Mouse (Mus musculus) heart, postnatal 0 days (tissue): ENCODE measurements around the gene Olfml1. TPM values are rescaled to one million over a fixed set of nuclear protein-coding genes. Genes with fewer than 3 reads are reported as not detected.

Experiments used
- ATAC-seq: fragments of 200-750 bp; cut with Nextera tagmentation; 2 replicates; pipeline ENCODE4 v1.8.0; 2017; ENCODE audit warnings: low read depth, moderate number of reproducible peaks, moderate library complexity; ENCODE audit not compliant: insufficient read depth
- DNase-seq: peaks from one replicate; pipeline ENCODE4 v3.0.0-alpha.2; 2016; ENCODE audit warnings: low spot score
- H3K27ac ChIP-seq: fragments of 300-500 bp; sonication (generic); 2 replicates; pipeline ENCODE4 v1.5.1; 2014; ENCODE audit warnings: low read depth, mild to moderate bottlenecking
- H3K27me3 ChIP-seq: fragments of 300-500 bp; sonication (generic); 2 replicates; pipeline ENCODE4 v1.6.1; 2014; ENCODE audit warnings: low read length, mixed read lengths; ENCODE audit not compliant: control insufficient read depth, insufficient read depth
- H3K36me3 ChIP-seq: fragments of 300-500 bp; sonication (generic); replicated peaks from 2 replicates; pipeline ENCODE4 v1.6.1; 2014; ENCODE audit warnings: low read length, mixed read lengths; ENCODE audit not compliant: control insufficient read depth, insufficient read depth
- H3K4me1 ChIP-seq: fragments of 300-500 bp; sonication (generic); 2 replicates; pipeline ENCODE4 v1.6.1; 2014; ENCODE audit warnings: antibody characterized with exemption; ENCODE audit not compliant: control insufficient read depth, insufficient read depth
- H3K4me2 ChIP-seq: fragments of 300-500 bp; sonication (generic); 2 replicates; pipeline ENCODE4 v1.6.1; 2014; ENCODE audit warnings: low read depth, mild to moderate bottlenecking, low read length, moderate library complexity
- H3K4me3 ChIP-seq: fragments of 300-500 bp; sonication (generic); 2 replicates; pipeline ENCODE4 v1.5.1; 2014; ENCODE audit warnings: low read depth, low read length
- H3K9ac ChIP-seq: fragments of 300-500 bp; sonication (generic); replicated peaks from 2 replicates; pipeline ENCODE4 v1.6.1; 2014; ENCODE audit warnings: low read depth, low read length, mixed read lengths
- H3K9me3 ChIP-seq: fragments of 300-500 bp; sonication (generic); replicated peaks from 2 replicates; pipeline ENCODE4 v1.6.1; 2016; ENCODE audit warnings: low read length; ENCODE audit not compliant: control insufficient read depth
- CTCF ChIP-seq: IDR thresholded peaks from 2 replicates; pipeline ENCODE4 v1.5.1; 2016; ENCODE audit warnings: antibody characterized with exemption, control low read depth, low read depth
- EP300 ChIP-seq: IDR thresholded peaks from 2 replicates; pipeline ENCODE4 v1.6.1; 2016; ENCODE audit warnings: antibody characterized with exemption, low read depth
- WGBS: fragments of 180-500 bp; shearing (Covaris S2); extraction: QIAGEN DNeasy Blood & Tissue Kit; methylation state at CpG from one replicate; pipeline ENCODE4 v1.1.7; 2014; 5-methylcytosine and 5-hydroxymethylcytosine counted together
- polyA plus RNA-seq: library from polyadenylated mRNA; unstranded; fragments of >200 nt; fragmentation: Nextera tagmentation; extraction: Ambion mirVana; gene quantifications from 2 replicates; pipeline ENCODE4 v1.2.1, GENCODE M21; 2015
- total RNA-seq: library from RNA; depleted of rRNA; stranded (reverse); fragments of >200 nt; gene quantifications from 2 replicates; pipeline ENCODE4 v1.2.3, GENCODE M21; 2014; ENCODE audit warnings: low replicate concordance

The Olfml1 gene
- total and polyA plus RNA-seq, 2 experiments from 2014 or later = 2.9 to 5.1 TPM

DNA sequence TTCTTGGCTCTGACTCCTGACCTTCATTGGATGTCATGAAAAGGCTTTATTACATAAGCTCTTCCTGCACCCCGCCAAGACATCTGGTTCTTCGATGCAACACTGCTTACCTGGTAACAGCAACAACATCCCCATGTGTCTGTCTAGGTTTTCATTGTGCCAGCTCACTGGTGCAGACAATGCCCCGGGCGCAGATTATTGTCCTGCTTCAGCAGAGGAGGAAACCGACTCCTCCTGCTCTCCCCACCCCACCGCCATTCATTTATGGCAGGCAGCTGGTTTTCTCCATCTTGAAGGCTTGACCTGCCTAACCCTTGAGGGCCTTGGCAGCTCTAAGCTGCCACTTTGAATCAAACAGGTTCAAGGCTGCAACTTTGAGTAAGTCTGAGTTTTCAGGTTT is 35.7 kb downstream of the Olfml1 start:
- Histone ChIP-seq H3K36me3 (no peaks in the 10 kb centered on the region), H3K4me1 (no peaks in the 10 kb centered on the region), H3K27me3 (no peaks in the 10 kb centered on the region), H3K4me2 (no peak overlapping the region), H3K27ac (no peak overlapping the region), H3K9me3 (no peaks in the 10 kb centered on the region), H3K9ac (no peak overlapping the region), H3K4me3 (no peak overlapping the region)
- ATAC-seq (no peak), DNase-seq (no peak)
- WGBS = 82% methylated on average over 6 of the region's 6 CpGs
- TF ChIP-seq CTCF (no peak), EP300 (no peak)

DNA sequence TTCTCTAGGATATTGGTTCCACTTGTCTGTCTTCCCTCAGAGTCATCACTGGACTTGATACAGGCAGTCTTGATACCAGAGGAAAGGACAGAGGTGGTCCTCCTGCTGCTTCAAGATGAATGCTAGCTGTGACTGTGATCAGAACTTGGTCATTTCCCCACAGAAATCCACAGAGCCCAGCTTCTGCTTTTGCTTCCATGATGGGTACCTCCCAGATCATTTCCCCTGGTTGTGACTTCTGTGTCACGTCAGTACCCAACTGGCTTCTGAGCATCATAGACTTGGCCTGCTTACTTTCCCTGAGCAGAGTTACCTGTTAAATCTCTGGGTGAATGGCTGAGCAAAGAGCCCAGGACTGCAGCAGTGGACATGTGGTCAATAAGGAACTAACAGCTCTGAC is 40.5 kb downstream of the Olfml1 start:
- no peak overlapping the region for H3K27ac ChIP-seq
- H3K9me3 ChIP-seq = no peaks in the 10 kb centered on the region
- no peak for ATAC-seq
- no peak overlapping the region for H3K4me2 ChIP-seq
- H3K36me3 ChIP-seq = no peaks in the 10 kb centered on the region
- 84% methylated on average over 1 of the region's 1 CpGs for WGBS
- no peak overlapping the region for H3K9ac ChIP-seq
- TF ChIP-seq CTCF (no peak), EP300 (no peak)
- no peaks in the 10 kb centered on the region for H3K4me1 ChIP-seq
- no peak overlapping the region for H3K4me3 ChIP-seq
- no peaks in the 10 kb centered on the region for H3K27me3 ChIP-seq
- no peak for DNase-seq

DNA sequence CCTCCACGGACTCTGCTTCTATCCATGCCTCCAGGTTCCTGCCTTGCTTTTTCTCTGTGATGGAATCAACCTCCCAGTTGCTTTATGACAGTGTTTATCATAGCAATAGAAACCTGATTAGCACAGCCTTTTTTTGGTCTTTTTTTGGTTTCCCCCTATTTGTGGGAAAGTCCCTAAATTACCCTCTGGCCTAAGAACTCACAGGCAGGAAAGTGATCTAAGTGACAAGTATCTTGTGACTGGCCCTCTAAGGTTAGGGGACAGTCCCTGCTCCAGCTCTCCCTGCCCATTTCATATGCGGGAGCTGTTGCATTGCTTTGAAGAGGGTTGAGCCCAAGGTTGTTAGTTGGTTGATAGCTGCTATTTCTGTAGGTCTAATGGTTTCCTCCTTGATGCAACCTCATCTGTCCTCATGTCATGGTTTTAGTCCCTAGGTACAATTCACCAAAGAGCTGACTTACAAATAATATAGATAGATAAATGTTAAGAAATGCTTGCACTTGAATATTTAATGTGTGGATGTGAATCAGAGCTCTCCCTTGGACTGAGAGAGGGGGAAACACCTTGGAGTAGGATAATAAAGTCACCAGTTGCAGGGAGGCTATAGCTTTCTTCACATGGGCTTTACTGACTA is 42.5 kb downstream of the Olfml1 start:
- H3K4me1 ChIP-seq = no peaks in the 10 kb centered on the region
- H3K4me3 ChIP-seq = no peak overlapping the region
- no peaks in the 10 kb centered on the region for H3K27me3 ChIP-seq
- no peaks in the 10 kb centered on the region for H3K9me3 ChIP-seq
- no peaks in the 10 kb centered on the region for H3K36me3 ChIP-seq
- no peak overlapping the region for H3K4me2 ChIP-seq
- WGBS = 78% methylated on average over 2 of the region's 2 CpGs
- H3K27ac ChIP-seq = no peak overlapping the region
- ATAC-seq = no peak
- no peak overlapping the region for H3K9ac ChIP-seq
- no peak for TF ChIP-seq CTCF
- no peak for TF ChIP-seq EP300
- no peak for DNase-seq

DNA sequence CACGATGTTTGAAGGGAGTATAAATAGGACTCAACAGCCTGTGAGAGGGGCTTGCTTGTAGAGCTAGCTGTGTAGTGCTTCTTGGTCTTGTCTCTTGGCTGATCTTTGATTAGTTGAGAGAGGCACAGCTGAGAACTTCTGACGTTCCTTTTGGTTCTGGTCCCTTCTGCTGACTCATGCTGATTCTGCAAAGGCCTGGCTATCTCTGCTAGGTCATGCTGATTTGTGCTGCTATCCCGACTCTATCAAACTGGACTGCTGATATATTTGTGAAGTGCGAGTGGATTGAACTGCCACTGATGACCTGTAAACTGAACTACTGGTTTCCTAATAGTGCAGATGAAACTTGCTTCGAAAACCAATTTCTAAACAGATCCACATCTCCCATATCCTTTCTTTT is 43.6 kb downstream of the Olfml1 start:
- H3K4me2 ChIP-seq = no peak overlapping the region
- no peak overlapping the region for H3K9ac ChIP-seq
- TF ChIP-seq EP300 = no peak
- no peak for TF ChIP-seq CTCF
- H3K36me3 ChIP-seq = no peaks in the 10 kb centered on the region
- H3K9me3 ChIP-seq = no peaks in the 10 kb centered on the region
- no peaks in the 10 kb centered on the region for H3K27me3 ChIP-seq
- no peak overlapping the region for H3K4me3 ChIP-seq
- no peak for DNase-seq
- ATAC-seq = no peak
- H3K4me1 ChIP-seq = no peaks in the 10 kb centered on the region
- 63% methylated on average over 5 of the region's 5 CpGs for WGBS
- H3K27ac ChIP-seq = no peak overlapping the region

DNA sequence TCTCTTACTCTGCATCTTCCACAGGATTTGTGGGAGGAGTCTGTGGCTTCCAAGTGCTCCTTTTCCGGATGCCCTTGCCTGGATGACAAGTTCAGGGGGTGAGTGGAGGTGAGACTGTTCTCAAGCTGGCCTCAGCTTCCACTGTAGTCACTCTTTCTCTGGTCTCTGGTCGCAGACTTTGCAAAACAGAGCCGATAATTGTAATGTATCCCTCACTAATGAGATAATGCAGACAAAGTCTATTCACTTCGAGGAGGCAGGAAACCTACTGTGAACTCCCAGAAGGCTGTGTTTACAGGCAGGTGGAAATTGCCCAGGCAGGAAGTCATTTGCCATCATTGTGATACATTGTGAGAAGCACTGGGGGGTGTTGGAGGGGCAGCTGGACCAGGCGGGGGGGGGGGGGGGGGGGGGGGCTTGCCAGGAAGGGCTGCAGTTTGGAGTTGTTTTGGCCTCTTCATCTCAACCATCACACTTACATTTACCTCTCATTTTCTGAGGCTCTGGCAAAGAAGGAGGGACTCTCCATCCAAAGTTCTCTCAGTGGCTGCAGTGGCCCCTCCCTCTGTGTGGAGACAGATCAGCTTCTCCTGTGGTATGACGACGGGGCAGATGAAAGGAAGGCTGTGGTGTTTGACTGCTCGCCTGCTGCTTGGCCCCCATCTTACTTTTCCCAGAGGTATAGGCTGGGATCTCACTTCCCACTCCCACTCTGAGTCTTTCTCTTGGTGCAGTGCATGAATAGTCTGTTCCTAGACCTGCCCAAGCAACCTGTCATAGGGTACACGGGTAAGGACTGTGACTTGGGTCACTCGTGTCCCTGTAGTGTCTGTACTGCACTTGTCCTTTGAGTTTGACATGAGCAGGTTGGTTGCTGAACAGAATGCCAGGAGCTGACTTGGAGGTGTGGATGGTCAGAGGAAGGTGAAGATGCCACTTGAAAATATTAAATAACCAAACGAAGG is 51.1 kb downstream of the Olfml1 start:
- Histone ChIP-seq H3K27me3 (no peaks in the 10 kb centered on the region), H3K4me1 (no peaks in the 10 kb centered on the region), H3K36me3 (no peaks in the 10 kb centered on the region), H3K4me2 (no peak overlapping the region), H3K27ac (no peak overlapping the region), H3K4me3 (no peak overlapping the region), H3K9ac (no peak overlapping the region), H3K9me3 (no peaks in the 10 kb centered on the region)
- WGBS = 31% methylated on average over 11 of the region's 11 CpGs
- ATAC-seq = no peak
- TF ChIP-seq CTCF (no peak), EP300 (no peak)
- DNase-seq = no peak
